13 mouse cellular contexts compared by ENCODE assay signal in genomic region chr14:55076224-55076623, GRCm38 (mm10). TPM values are rescaled to one million over a fixed set of nuclear protein-coding genes. Genes with fewer than 3 reads are reported as not detected.
DNase-seq lines count a peak whose midpoint lies in the region; ATAC-seq lines count a peak whose summit lies in the region.
"Had no signal": no experiment of that assay in that cellular context is flagged by ENCODE, and none has a peak within 500 bp of the region (broad histone marks: within the 10 kb centered on the region; RNA-seq: fewer than 3 reads in every experiment).

No protein-coding gene starts in this region.

- H3K27me3 ChIP-seq in forebrain, embryonic 13.5 days = no peaks in the 10 kb centered on the region
- peaks cover 65% of the 10 kb centered on the region for H3K27me3 ChIP-seq in forebrain, embryonic 10.5 days (ENCODE audit: poor library complexity, severe bottlenecking)
- H3K27me3 ChIP-seq in midbrain, embryonic 15.5 days (replicated peaks) = no peaks in the 10 kb centered on the region
- H3K27me3 ChIP-seq: stomach, embryonic 15.5 days had no signal

- peaks cover 68% of the 10 kb centered on the region for H3K4me1 ChIP-seq in forebrain, embryonic 13.5 days
- peaks cover 45% of the 10 kb centered on the region for H3K4me1 ChIP-seq in forebrain, embryonic 10.5 days
- H3K4me1 ChIP-seq in midbrain, embryonic 15.5 days = peaks cover 52% of the 10 kb centered on the region

- H3K9ac ChIP-seq in forebrain, embryonic 13.5 days = peak overlapping the region; percentile 22; the same call in 1 of the 2 replicates
- no peak overlapping the region for H3K9ac ChIP-seq in midbrain, embryonic 15.5 days
- H3K9ac ChIP-seq: lung, embryonic 15.5 days; neural tube, embryonic 12.5 days; stomach, embryonic 15.5 days had no signal

- H3K9me3 ChIP-seq in forebrain, embryonic 13.5 days (replicated peaks) = no peaks in the 10 kb centered on the region
- no peaks in the 10 kb centered on the region for H3K9me3 ChIP-seq in forebrain, embryonic 10.5 days
- H3K9me3 ChIP-seq in midbrain, embryonic 15.5 days = no peaks in the 10 kb centered on the region
- H3K9me3 ChIP-seq: lung, embryonic 15.5 days; neural tube, embryonic 12.5 days; stomach, embryonic 15.5 days had no signal

- no peak for ATAC-seq in forebrain, embryonic 13.5 days
- ATAC-seq in midbrain, embryonic 15.5 days (replicated peaks) = no peak

- DNase-seq in forebrain, embryonic 10.5 days (ENCODE audit: extremely low spot score, low spot score) = no peak
- DNase-seq in kidney, postnatal 4 days = peak; percentile 46 to 49
- DNase-seq in kidney, adult 11 months = no peak
- peak; percentile 71 to 80 for DNase-seq in cerebellum, postnatal 14 days
- DNase-seq in spleen, postnatal 36 days (ENCODE audit: low spot score in 2 of 2) = no peak
- no peak for DNase-seq in urinary bladder, postnatal 25 days (ENCODE audit: low spot score)
- DNase-seq: B cell, adult 2 months had no signal

- H3K27ac ChIP-seq in forebrain, embryonic 13.5 days = peak overlapping the region; percentile 92
- H3K27ac ChIP-seq in forebrain, embryonic 10.5 days = no peak overlapping the region
- H3K27ac ChIP-seq in midbrain, embryonic 15.5 days = peak overlapping the region; percentile 84
- H3K27ac ChIP-seq: kidney, postnatal 0 days; lung, embryonic 15.5 days; neural tube, embryonic 12.5 days; stomach, embryonic 15.5 days had no signal

- no peak overlapping the region for H3K4me2 ChIP-seq in forebrain, embryonic 13.5 days
- no peak overlapping the region for H3K4me2 ChIP-seq in midbrain, embryonic 15.5 days
- H3K4me2 ChIP-seq: lung, embryonic 15.5 days; neural tube, embryonic 12.5 days; stomach, embryonic 15.5 days had no signal

- H3K36me3 ChIP-seq in forebrain, embryonic 13.5 days (ENCODE audit: poor library complexity, severe bottlenecking) = peaks cover 45% of the 10 kb centered on the region
- peaks cover 35% of the 10 kb centered on the region for H3K36me3 ChIP-seq in forebrain, embryonic 10.5 days (replicated peaks)
- H3K36me3 ChIP-seq in midbrain, embryonic 15.5 days (replicated peaks) = peaks cover 13% of the 10 kb centered on the region
- H3K36me3 ChIP-seq: lung, embryonic 15.5 days; stomach, embryonic 15.5 days had no signal

- 29% methylated on average over 6 of the region's 6 CpGs for WGBS in forebrain, embryonic 13.5 days
- WGBS in forebrain, embryonic 10.5 days = 71% methylated on average over 6 of the region's 6 CpGs
- 44% methylated on average over 6 of the region's 6 CpGs for WGBS in midbrain, embryonic 15.5 days

- no peak overlapping the region for H3K4me3 ChIP-seq in forebrain, embryonic 13.5 days
- H3K4me3 ChIP-seq in forebrain, embryonic 10.5 days = no peak overlapping the region
- no peak overlapping the region for H3K4me3 ChIP-seq in midbrain, embryonic 15.5 days
- H3K4me3 ChIP-seq: lung, embryonic 15.5 days; neural tube, embryonic 12.5 days; stomach, embryonic 15.5 days had no signal

RNA-seq across cellular contexts. Expression of gene Zfhx2, which starts 15.9 kb away (rescaled TPM):
- polyA plus RNA-seq in forebrain, embryonic 13.5 days (2015; fragmentation: Nextera tagmentation; extraction: Ambion mirVana) = 26.7 and 28.0 TPM in 2 replicates
- 8.1 and 9.2 TPM in 2 replicates for polyA plus RNA-seq in forebrain, embryonic 10.5 days (2016; fragmentation: Nextera tagmentation; extraction: Ambion mirVana)
- 33.7 and 37.5 TPM in 2 replicates for polyA plus RNA-seq in midbrain, embryonic 15.5 days (2015; fragmentation: Nextera tagmentation; extraction: Ambion mirVana)

RNA-seq across cellular contexts. Expression of gene Thtpa, which starts 18.4 kb away (rescaled TPM):
- polyA plus RNA-seq in forebrain, embryonic 13.5 days (2015; fragmentation: Nextera tagmentation; extraction: Ambion mirVana) = 39.0 and 42.0 TPM in 2 replicates
- polyA plus RNA-seq in forebrain, embryonic 10.5 days (2016; fragmentation: Nextera tagmentation; extraction: Ambion mirVana) = 30.5 and 31.4 TPM in 2 replicates
- polyA plus RNA-seq in midbrain, embryonic 15.5 days (2015; fragmentation: Nextera tagmentation; extraction: Ambion mirVana) = 38.8 and 39.5 TPM in 2 replicates

RNA-seq across cellular contexts. Expression of gene Ap1g2, which starts 30.2 kb away (rescaled TPM):
- 9.7 and 9.8 TPM in 2 replicates for polyA plus RNA-seq in forebrain, embryonic 13.5 days (2015; fragmentation: Nextera tagmentation; extraction: Ambion mirVana)
- 16.4 and 18.5 TPM in 2 replicates for polyA plus RNA-seq in forebrain, embryonic 10.5 days (2016; fragmentation: Nextera tagmentation; extraction: Ambion mirVana)
- polyA plus RNA-seq in midbrain, embryonic 15.5 days (2015; fragmentation: Nextera tagmentation; extraction: Ambion mirVana) = 7.5 and 9.2 TPM in 2 replicates

RNA-seq across cellular contexts. Expression of gene Jph4, which starts 40.5 kb away (rescaled TPM):
- polyA plus RNA-seq in forebrain, embryonic 13.5 days (2015; fragmentation: Nextera tagmentation; extraction: Ambion mirVana) = 17.5 and 17.7 TPM in 2 replicates
- polyA plus RNA-seq in forebrain, embryonic 10.5 days (2016; fragmentation: Nextera tagmentation; extraction: Ambion mirVana) = 0.31 and 0.56 TPM in 2 replicates
- polyA plus RNA-seq in midbrain, embryonic 15.5 days (2015; fragmentation: Nextera tagmentation; extraction: Ambion mirVana) = 39.7 and 42.5 TPM in 2 replicates

Comparison
In these comparisons a context has a peak if more than half of its experiments do, and no peak if none do; other contexts are left out.
1. DNase-seq: peak in kidney, postnatal 4 days (2 of 2) and cerebellum, postnatal 14 days (2 of 2); none in forebrain, embryonic 10.5 days (single experiment), kidney, adult 11 months (single experiment), spleen, postnatal 36 days (0 of 2) and urinary bladder, postnatal 25 days (single experiment).